Mouse (Mus musculus): ENCODE measurements around the gene Arvcf. TPM values are rescaled to one million over a fixed set of nuclear protein-coding genes. Genes with fewer than 3 reads are reported as not detected.

Gene Arvcf
- total RNA-seq, 2 experiments from 2014 or later, result 16.4 to 27.9 TPM

DNA sequence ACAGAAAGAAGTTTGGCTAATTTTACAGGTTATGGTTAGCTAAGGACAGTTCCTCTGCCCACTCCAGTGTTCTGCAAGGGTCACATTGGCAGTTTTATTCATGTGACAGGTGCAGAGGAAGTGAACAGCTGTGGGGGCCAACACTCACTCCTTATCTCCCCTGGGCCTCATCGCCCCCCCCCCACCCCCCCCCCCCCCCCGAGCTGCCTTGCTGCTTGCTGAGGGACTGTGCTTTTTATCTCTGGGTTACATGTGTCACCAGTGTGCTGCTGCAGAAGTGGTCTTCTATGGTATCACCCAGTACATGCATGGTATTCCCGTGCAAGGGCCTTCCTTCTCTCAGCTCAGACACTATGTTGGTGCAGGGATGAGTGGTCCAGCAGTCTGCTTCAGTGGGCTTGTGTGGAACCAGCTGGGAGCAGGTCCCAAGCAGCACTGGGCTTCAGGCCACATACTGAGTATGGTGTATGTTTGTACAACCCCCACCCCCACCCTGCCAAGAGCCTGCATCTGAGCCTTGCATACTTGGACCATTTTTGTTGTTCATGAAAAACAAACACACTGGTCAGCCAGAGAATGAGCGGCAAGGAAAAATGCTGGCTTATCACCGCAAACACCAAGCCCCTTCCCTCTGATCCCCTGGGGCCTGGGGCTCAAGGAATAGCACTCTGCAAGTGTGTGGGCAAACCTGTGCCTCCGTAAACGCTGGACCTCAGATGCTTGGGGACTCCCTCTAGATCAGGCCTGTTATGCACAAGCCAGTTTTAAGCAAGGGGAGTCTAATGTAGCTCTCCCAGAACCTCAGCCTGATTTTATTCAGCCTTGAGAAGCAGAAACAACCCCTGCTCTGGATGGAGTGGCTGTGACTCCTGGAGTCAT, 40.0 kb downstream of the Arvcf start:
- peak; percentile 8 for DNase-seq

DNA sequence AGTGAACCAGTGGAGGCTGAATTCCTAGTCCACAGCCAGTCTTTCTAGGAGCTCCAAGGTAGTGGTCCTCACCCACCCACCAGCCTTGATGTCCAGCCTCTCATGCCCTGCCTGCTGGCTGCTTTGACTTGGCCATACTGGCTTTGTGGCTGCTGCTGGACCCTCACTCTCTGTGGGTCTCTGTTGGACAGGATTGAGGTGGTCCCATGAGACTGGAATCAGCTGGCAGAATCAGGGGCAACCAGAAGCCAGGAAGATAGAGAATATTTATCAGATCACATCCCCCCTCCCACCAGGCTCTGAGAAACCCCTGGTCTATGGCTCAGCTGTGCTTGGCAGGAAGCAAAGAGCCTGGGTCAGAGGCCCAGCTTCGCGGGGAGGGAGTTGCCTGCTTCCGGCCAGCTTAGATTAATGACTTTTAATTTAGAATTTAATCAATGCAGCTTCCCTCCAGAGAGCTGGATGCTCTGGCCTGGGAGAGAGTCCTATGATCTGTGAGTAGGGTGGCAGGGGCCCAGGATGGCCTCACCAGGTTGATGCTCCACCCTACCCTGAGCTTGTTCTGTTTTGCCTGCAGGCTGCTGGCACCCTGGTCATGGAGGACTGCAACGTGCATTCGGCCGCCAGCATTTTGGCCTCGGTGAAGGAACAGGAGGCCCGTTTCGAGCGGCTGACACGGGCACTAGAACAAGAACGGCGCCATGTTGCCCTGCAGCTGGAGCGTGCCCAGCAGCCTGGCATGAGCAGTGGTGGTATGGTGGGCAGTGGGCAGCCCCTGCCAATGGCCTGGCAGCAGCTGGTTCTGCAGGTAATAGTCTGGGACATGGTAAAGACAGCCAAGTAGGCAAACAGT, 40.8 kb downstream of the Arvcf start:
- peak; percentile 22 for DNase-seq

DNA sequence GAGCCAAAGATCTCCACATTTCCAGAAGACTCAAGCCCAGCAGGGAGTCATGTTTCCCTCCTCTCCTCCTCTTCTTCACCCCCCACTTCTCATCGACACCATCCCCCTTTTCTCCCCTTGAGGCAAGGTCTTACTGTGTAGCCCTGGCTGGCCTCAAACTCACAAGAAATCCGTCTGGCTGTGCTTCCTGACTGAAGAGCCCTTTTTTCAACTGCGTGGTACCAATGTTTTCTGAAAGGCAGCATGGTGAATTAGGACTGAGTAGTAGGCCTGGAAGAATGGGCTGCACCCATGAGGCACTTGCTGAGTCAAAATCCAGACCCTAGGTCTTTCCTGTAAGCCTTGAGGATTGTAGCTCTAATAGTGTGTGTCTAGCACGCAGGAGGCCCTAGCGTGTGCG, 42.4 kb downstream of the Arvcf start:
- DNase-seq, result no peak

DNA sequence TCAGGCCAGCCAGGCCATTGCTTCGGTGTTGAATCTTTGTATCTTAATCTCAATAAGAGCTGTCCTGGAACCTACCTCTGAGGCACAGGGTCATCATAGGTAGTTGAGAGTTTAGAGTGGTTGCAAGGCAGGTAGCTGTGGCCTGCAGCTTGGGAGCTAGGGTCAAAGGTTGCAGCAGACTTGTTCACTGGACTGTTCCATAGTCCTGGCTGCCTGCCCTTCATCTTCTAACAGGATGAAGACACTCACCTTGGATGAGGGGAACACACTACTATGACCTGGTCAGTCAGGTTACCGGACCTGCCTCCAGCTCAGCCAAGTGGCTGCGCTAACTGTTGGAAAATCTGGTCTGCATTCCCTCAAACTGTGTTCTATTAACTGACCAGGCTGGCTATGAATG, 43.1 kb downstream of the Arvcf start:
- DNase-seq, result peak; percentile 4

DNA sequence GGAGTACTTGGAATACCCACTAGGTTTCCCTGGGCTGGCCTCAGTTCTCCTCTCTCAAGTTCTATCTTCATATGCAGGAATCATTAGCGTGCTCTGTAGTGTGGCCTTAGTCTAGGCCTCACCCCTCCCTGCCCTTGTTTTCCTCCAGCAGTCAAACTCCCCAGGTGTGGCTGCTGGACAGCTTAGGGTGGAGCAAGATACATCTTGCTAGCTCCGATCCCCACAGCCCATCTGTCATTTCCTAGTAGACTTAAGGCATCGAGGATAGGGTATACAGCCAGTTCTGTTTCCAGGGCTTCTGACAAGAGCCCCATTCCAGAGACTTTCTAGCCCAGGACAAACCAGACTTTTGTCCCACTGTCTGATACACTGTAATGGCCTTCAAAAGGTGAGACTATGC, 43.7 kb downstream of the Arvcf start:
- DNase-seq, result no peak

DNA sequence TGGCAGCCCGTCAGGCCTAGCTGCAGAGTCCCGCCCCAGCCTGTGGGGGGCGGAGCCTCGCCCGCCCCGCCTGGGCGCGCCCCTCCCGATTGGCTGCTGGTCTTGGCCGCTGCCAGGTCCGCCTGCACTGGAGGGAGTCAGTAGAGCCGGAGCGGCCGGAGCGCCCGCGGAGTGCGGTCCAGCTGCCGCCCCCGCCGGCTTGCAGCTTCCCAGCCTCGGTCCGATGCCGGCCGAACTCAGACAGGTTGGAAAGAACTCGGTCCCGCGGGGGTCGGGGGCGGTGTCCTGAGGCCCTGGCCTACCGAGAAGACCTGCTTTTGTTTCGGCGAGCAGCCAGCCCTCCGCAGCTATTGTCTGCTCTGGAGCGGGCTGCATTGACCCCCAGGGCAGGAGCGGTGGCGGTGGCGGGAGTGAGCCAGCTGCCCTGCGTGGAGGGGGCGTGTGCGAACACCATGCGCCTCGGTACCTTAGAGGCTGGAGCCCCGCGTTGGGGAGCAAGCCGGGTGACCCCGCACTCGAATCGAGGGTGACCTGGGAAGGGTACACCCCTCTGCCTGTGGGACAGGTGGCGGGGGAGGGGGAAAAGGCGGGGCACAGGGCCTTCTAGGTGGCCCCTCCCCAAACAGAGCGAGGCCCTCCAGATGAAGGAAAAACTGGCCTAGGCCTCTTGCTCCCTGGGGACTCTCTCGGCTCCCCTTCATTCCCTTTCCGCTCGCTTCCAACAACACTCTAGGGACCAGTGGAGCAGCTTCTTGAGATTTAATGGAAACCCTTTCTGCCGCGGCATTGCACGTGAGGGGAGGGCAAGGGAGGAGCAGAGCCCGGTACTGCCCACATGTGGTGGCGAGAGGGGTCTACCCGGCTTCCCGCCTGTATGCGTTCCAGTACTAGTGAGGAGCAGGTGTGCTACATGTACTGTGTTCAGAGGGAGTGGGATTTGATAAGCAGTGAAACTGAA, 44.8 kb downstream of the Arvcf start:
- DNase-seq, result peak; percentile 85

DNA sequence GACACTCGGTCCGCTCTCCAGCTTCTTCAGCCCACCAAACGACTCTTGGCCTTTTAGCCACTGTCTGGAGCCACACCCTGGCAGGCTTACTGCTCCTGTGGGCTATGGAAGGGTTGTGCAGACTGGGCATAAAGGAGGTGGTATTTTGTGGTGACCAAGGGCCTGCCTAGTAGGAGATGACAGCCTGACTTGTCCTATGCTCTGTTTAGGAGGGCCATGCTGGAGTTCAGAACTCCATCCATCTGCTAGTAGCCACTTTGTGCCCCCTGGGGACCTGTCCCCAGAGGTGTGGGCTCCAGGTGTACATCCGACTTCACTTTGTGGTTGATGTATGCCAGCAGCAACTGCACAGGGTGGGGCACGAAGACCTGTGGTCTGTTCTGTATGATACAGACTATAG, 45.6 kb downstream of the Arvcf start:
- DNase-seq, result no peak

DNA sequence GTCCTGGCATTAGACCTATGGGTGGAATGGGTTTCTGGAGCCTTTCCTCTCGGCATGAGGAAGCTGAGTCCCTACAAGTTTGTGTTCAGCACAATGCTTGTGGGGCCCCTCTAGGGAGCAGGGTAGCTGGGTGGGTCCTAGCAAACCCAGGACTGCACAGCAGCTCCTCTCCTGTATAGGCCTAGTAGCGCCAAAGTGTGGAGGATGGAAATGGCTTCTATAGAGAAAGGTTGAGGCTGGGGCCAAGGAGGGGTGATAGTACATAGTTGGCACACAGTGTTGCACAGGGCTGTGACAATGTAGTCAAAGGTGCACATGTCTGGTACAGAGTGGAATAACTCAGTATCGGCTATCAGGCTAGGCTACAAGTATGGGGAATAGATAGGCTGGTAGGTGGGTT, 46.1 kb downstream of the Arvcf start:
- DNase-seq, result no peak

DNA sequence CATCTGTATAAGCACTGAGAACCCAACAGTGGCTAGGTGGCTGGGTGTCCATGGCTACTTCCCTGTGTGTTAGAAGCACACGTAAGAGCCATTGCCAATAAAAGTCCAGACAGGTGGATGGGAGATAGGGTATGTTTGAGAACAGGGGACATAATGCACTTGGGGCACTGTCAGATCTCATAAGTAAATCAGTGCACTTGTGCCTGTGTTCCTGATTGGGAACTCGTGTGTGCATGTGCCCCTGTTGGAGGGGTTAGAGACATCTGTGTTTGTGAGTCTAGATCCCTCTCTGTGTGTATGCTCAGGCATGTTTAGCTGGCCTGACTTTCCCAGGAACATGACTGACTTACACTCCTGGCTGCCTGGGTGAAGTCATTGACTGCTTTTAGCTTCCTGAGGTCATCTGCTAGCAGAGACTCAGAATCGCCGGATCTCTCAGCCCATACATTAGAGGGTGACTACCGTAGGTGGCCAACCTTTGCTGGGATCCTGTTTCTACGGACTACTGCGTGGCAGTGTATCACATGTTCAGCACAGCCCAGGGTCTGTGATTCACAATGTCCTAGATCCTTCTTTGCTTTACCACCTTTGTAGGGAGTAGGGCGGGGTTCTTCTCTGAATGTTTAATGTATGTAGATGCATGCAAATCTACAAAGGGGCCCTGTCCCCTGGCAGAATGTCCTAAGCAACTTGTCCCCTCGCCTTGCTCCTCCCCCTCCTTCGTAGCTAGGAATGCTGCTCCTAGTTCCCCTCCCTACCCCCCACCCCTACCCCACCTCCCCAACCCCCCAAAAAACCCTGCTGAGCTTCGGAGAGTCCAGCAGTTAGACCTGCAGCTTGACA, 47.0 kb downstream of the Arvcf start:
- no peak for DNase-seq

DNA sequence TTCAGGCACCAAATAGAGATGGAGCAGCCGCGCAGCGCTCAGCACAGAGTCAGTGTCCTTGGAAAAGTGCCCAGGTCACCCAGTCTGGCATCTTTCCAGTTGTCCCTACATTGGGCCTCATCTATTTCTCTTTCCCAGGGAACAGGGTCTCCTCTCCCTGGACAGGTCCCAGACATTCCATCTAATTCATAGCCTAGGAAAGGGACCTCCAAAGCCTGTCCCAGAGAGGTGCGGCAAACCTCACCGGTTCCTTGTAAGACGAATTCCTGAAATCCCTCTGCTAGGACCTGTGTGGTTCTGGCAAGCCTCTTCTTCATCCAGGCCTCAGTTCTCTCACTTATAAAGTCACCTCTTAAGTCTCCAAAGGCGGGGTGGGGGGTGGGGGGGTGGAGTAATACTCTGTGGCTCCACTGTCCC, 47.6 kb downstream of the Arvcf start:
- DNase-seq, result no peak

DNA sequence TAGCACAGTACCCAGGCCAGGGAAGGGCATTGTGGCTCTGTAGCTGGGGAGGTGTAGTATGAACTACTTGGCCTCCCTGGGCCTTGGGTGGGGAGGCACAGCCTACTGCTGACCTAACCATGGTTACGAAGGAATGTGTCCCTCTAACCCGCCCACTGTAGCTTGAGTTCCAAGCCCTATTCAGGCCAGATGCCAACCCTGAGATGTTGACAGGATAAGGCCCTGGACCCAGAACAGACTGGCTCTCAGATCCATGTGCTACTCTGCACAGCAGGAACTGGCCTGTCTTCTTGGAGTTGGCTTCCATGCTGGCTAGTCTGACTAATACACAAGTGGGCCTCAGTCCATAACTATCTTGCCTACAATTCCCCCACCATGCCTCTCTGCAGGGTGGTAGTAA, 48.2 kb downstream of the Arvcf start:
- DNase-seq, result peak; percentile 49

DNA sequence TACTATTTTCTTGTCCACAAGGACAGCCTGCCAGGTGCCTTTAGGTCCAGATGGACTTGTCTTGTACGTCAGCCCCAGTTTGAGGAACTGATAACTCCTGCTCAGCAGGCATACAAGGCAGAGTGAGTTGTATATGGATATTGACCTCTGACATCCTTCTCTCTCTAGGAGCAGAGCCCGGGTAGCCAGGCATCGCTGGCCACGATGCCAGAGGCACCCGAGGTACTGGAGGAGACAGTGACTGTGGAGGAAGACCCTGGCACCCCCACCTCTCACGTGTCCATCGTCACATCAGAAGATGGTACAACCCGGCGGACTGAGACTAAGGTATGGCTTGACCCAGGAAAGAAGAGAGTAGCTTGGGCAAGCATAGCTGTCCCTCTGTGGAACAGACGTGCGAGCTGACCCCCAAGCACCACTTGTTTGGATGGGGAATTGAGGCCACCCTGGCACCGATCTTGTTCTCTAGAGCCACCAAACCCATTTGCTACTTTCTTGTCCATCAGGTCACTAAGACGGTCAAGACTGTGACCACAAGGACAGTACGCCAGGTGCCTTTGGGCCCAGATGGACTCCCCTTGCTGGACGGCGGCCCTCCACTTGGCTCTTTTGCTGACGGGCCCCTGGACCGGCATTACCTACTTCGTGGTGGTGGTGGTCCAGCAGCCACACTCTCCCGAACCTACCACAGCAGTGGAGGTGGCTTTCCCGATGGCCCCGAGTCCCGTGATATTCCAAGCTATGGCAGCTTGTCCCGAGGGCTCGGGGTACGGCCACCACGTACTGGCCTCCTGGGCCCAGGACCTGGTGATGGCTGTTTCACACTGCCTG, 49.0 kb downstream of the Arvcf start:
- no peak for DNase-seq

DNA sequence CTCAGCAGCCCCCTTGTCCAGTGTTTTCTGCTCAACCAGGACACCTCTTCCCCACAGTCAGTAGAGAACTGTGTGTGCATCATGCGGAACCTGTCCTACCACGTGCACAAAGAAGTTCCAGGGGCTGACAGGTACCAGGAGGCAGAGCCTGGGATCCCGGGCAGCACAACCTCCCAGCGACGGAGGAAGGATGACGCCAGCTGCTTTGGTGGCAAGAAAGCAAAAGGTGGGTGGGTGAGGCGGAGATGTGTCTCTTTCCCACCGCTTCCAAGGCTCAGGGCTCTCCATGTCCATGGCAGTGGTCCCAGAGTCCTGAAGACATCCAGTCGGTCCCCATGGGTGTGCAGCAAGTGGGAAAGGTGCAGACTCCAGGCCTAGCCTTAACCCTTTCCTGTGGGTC, 52.0 kb downstream of the Arvcf start:
- DNase-seq, result no peak

DNA sequence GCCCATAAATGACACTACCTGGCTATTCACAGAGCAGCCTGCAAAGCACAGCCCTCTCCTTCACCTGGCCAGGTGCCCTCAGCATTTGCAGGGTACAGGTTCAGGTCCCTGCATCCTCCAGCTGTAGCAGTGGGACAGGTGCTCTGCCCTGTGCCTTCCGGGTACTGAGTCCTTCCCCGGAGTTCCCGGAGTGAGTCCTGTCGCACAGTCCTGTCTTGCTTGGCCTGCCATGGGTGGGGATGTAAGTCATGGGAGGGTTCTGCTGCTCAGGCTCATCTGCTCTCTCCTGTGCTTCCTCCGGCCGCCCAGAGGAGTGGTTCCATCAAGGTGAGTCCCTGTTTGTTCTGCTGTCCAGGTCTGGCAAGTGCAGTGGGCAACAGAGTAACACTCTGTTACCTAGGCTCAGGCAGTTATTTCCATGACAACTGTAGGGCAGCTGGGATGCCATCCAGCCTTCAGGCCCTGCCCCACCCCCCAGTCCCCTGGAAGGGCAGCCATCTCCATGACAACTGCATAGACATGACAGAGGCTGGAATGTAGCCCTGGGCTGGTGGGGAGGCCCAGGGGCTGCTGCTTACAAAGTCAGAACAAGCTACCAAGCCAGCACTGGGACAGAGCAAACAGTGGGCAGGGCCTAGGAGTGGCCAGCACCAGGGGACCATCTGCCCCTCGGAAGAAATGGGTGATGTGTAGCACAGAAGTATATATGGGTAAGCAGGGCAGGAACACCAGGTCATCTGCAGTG, 52.7 kb downstream of the Arvcf start:
- DNase-seq, result peak; percentile 7

DNA sequence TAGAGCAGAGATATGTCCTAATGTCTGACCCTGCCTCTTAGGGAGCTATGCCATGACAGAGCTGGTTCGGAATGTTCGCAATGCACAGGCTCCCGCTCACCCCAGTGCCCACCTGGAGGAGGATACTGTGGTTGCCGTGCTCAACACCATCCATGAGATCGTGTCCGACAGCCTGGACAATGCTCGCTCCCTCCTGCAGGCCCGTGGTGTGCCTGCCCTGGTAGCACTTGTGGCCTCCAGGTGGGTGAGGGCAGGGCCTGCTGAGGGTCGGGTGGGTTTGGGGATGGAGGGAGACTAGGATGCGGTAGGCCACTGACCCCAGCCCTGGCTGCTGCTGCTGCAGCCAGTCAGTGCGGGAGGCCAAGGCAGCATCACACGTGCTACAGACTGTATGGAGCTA, 55.3 kb downstream of the Arvcf start:
- no peak for DNase-seq

DNA sequence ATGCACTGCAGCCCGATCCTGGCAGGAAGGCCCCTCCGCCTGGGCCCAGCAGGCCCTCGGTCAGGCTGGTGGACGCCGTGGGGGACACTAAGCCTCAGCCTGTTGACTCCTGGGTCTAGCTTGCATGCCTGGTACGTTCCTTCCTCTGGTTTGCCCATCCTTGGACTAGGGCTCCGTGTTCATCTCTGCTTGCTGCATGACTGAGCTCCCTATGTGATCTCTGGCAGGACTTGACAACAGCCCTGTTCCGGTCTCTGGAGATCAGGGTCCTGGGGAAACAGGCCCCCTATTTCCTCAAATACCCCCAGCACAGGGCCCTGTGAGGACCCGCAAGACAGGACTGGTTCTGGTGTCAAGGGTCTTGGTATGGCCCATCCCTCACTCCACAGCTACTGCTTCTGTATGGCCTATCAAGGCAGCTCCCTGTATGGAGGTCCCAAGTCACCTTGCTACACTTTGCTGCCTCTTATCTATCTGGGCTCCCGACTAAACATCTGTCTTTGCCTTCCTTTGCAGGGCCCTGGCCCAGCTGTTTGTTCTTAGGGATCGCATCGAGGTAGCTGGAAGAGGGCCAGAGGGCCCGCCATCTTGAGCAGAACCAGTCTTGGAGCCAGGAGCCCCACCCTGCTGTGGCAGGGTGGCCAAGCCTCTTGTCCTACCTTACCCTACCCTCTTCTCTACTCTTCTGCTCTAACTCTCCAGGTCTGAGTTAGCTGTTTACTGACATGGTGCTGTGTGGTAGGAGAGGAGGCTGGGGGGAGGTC, 57.3 kb downstream of the Arvcf start:
- no peak for DNase-seq

DNA sequence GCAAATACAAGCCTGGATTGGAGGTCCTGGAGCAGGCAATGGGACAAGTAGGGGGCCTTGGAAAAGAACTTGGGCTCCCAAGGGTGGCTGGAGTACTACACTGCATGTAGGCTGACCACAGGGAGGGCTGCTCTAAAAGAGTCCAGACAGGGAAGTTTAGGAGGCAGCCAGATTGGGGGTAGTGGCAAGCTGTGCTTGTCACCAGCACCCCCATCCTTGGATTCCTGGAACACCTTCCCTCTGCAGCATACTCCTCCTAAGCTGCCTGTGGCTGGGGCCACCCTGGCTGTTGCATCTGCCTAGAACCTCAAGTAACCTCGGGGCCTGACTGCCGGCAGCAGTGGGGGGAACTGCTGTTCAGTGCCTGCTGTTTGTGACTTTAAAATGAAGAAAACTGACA, 57.9 kb downstream of the Arvcf start:
- no peak for DNase-seq

DNA sequence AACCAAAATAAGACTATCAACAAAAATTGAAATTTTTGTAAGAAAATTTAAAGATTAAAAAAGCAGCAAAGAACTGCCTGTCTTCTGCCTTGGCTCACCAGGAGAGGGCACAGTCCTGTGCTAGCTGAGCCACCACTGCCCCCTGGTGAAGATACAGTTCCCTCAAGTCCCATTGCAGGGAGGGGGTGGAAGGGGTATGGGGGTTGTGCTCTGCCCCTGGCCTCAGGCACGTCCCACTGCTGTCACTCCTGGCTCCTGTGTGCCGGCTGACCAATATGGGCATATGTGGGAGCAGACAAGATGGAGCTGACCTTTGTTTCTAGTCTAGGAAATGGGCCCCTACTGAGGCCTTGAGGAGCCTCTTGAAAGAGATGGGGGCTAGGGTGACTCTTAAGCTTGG, 58.3 kb downstream of the Arvcf start:
- peak; percentile 56 for DNase-seq

DNA sequence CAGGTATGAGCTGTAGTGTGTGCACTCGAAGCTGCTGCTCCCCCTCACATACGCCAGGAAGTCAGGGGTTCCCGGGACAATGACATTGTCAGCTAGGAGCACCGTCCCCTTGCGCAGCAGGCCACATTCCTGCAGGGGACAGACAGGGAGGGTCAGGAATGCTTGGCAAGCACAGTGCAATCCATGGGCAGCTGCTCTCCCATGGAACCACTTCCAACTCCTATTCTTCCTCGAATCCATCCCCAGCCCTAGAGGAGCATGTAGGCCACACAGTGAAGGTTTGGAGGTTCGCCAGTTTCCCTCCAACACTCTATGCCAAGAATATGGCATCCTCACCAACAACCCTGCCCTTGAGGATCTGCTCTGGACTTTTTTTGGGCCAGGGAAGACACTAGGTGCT, 59.9 kb downstream of the Arvcf start:
- no peak for DNase-seq

All from gastrocnemius, postnatal 10 days (tissue).